Mouse (Mus musculus): ENCODE results near the gene Dennd5a. TPM values are rescaled to one million over a fixed set of nuclear protein-coding genes. Genes with fewer than 3 reads are reported as not detected.

Dennd5a gene
- polyA plus RNA-seq, 1 experiment from 2014 or later = 42.5 TPM

DNA sequence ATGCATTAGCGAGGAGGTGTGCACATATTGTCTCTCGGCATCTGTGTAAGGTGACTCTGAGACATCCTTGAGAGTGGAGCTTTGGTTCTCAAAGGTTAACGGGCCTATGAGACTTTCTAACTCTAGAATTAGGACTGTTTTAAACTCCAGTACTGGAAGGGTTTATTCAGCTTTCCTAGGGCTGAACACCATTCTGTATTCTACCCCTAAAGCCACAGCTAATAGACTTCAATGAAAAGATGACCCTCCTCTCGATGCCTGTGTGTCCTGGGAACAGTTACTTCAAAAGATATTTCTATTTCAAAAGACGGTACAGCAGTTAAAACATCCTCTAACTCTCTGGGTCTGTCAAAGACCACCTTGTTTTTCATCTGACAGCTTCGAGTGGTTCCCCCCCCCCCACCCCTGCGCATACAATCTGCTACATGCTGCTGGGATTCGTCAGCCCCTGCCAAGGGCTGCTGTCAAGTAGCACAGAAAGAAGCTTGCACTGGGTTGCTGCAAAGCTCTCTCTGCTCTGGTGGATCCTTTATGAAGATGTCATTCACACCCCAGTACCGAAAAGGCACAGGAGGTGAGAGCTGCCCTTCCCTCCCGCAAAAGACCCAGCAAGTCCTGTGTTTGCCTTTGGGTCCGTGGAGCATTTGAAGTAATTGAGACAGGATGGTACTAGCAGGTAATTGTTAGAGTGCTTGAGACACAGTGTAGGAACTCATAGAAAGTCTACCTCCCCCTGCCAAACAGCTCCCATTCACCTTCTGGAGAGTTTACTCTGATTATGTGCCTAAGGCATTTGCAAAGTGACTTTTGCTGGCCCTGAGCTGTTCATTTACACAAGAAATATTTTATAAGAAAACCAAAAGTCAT is 111.2 kb downstream of the Dennd5a start:
- WGBS = 30% methylated on average over 11 of the region's 11 CpGs
- Histone ChIP-seq H3K27me3 (0 out of 2 replicates have a peak, but pooled peaks cover 3% of the 10 kb centered on the region), H3K4me1 (replicated peaks) (peaks cover 23% of the 10 kb centered on the region), H3K4me2 (no peak overlapping the region), H3K27ac (0 out of 2 replicates have a peak overlapping the region, but pooled peaks have one; percentile 0), H3K4me3 (no peak overlapping the region), H3K36me3 (no peaks in the 10 kb centered on the region), H3K9me3 (no peaks in the 10 kb centered on the region), H3K9ac (no peak overlapping the region)
- peak; percentile 68; the same call in 1 of the 2 replicates for ATAC-seq (ENCODE audit: low FRiP score)

DNA sequence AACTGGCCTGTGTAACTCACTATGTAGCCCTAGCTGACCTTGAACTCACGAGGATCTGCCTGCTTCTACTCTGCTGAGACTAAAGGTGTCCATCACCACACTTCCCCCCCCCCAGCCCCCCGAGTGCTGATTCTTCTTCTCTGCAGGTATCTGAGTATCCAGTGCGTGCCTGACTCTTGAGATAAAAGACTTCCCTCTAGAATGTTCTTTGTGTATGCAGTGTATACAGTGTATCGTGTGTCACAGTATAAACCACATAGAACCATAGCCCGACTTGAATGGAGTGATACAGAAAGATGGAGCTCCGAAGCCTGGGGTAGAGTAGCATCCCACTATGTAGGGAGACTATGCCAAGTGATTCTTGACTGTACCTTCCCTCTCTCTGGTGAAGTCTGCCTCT is 116.2 kb downstream of the Dennd5a start:
- H3K36me3 ChIP-seq = no peaks in the 10 kb centered on the region
- H3K4me3 ChIP-seq = no peak overlapping the region
- no peaks in the 10 kb centered on the region for H3K9me3 ChIP-seq
- no peak overlapping the region for H3K9ac ChIP-seq
- peaks cover 10% of the 10 kb centered on the region for H3K4me1 ChIP-seq (replicated peaks)
- H3K27me3 ChIP-seq = no peaks in the 10 kb centered on the region
- no peak overlapping the region for H3K27ac ChIP-seq
- no peak for ATAC-seq (ENCODE audit: low FRiP score)
- no peak overlapping the region for H3K4me2 ChIP-seq
- 84% methylated on average over 6 of the region's 6 CpGs for WGBS

Other genes with a start within 250 kb of the Dennd5a start
- gene BC051019, start 236.6 kb downstream of the Dennd5a start, polyA plus RNA-seq (2015; fragmentation: Nextera tagmentation; extraction: Ambion mirVana) = 0.16 and 1.00 TPM in 2 replicates
- 0.42 TPM in 1 of 2 replicates, not detected in the other for gene Ascl3, start 228.7 kb downstream of the Dennd5a start, polyA plus RNA-seq (2015; fragmentation: Nextera tagmentation; extraction: Ambion mirVana)
- gene Tmem9b, start 207.6 kb downstream of the Dennd5a start, polyA plus RNA-seq (2015; fragmentation: Nextera tagmentation; extraction: Ambion mirVana) = 110 and 113 TPM in 2 replicates
- 3.9 and 4.1 TPM in 2 replicates for gene Nrip3, start 178.4 kb downstream of the Dennd5a start, polyA plus RNA-seq (2015; fragmentation: Nextera tagmentation; extraction: Ambion mirVana)
- 1.4 and 1.9 TPM in 2 replicates for gene Scube2, start 94.8 kb downstream of the Dennd5a start, polyA plus RNA-seq (2015; fragmentation: Nextera tagmentation; extraction: Ambion mirVana)
- 69.5 and 75.6 TPM in 2 replicates for gene Tmem41b, start 26.5 kb upstream of the Dennd5a start, polyA plus RNA-seq (2015; fragmentation: Nextera tagmentation; extraction: Ambion mirVana)
- 42.2 and 42.7 TPM in 2 replicates for gene Ipo7, start 57.8 kb upstream of the Dennd5a start, polyA plus RNA-seq (2015; fragmentation: Nextera tagmentation; extraction: Ambion mirVana)
- 17.9 and 19.9 TPM in 2 replicates for gene Zfp143, start 100.7 kb upstream of the Dennd5a start, polyA plus RNA-seq (2015; fragmentation: Nextera tagmentation; extraction: Ambion mirVana)
- gene Wee1, start 161.6 kb upstream of the Dennd5a start, polyA plus RNA-seq (2015; fragmentation: Nextera tagmentation; extraction: Ambion mirVana) = 5.2 TPM in 2 replicates

Data from hindbrain, embryonic 13.5 days (tissue).